Mouse (Mus musculus) hindbrain, embryonic 16.5 days (tissue): Measurements from ENCODE around the gene Rnf10. TPM values are rescaled to one million over a fixed set of nuclear protein-coding genes. Genes with fewer than 3 reads are reported as not detected.

Experiments
- ATAC-seq: fragments of 200-750 bp; cut with Nextera tagmentation; 2 replicates; pipeline ENCODE4 v1.8.0; 2017; ENCODE audit warnings: moderate TSS enrichment, moderate library complexity
- H3K27ac ChIP-seq: fragments of 300-500 bp; sonication (generic); 2 replicates; pipeline ENCODE4 v1.5.1; 2014; ENCODE audit warnings: low read depth, mild to moderate bottlenecking, control low read depth, low read length, moderate library complexity
- H3K27me3 ChIP-seq: fragments of 300-500 bp; sonication (generic); replicated peaks from 2 replicates; pipeline ENCODE4 v1.6.1; 2014; ENCODE audit warnings: low read length; ENCODE audit not compliant: control insufficient read depth, insufficient read depth
- H3K36me3 ChIP-seq: fragments of 300-500 bp; sonication (generic); 2 replicates; pipeline ENCODE4 v1.6.1; 2014; ENCODE audit warnings: mild to moderate bottlenecking, low read length, moderate library complexity, mixed read lengths; ENCODE audit not compliant: control insufficient read depth, insufficient read depth
- H3K4me1 ChIP-seq: fragments of 300-500 bp; sonication (generic); 2 replicates; pipeline ENCODE4 v1.6.1; 2014; ENCODE audit warnings: low read depth, low read length; ENCODE audit not compliant: control insufficient read depth, insufficient read depth
- H3K4me2 ChIP-seq: fragments of 300-500 bp; sonication (generic); 2 replicates; pipeline ENCODE4 v1.6.1; 2014; ENCODE audit warnings: mild to moderate bottlenecking, low read length, control low read depth, moderate library complexity
- H3K4me3 ChIP-seq: fragments of 300-500 bp; sonication (generic); 2 replicates; pipeline ENCODE4 v1.5.1; 2014; ENCODE audit warnings: mild to moderate bottlenecking, low read length, control low read depth, moderate library complexity
- H3K9ac ChIP-seq: fragments of 300-500 bp; sonication (generic); 2 replicates; pipeline ENCODE4 v1.6.1; 2014; ENCODE audit warnings: low read depth, mild to moderate bottlenecking, control low read depth, low read length, moderate library complexity
- H3K9me3 ChIP-seq: fragments of 300-500 bp; sonication (generic); 2 replicates; pipeline ENCODE4 v1.6.1; 2014; ENCODE audit warnings: mild to moderate bottlenecking, low read length, moderate library complexity; ENCODE audit not compliant: control insufficient read depth
- WGBS: fragments of 180-500 bp; shearing (Covaris S2); extraction: QIAGEN DNeasy Blood & Tissue Kit; methylation state at CpG from one replicate; pipeline ENCODE4 v1.1.7; 2014; 5-methylcytosine and 5-hydroxymethylcytosine counted together
- polyA plus RNA-seq: library from polyadenylated mRNA; unstranded; fragments of >200 nt; fragmentation: Nextera tagmentation; extraction: Ambion mirVana; gene quantifications from 2 replicates; pipeline ENCODE4 v1.2.1, GENCODE M21; 2015

Rnf10 gene
- polyA plus RNA-seq, 1 experiment from 2014 or later, result 146 TPM

- Histone ChIP-seq H3K27ac (no peak overlapping the region), H3K9me3 (no peaks in the 10 kb centered on the region), H3K36me3 (0 out of 2 replicates have a peak, but pooled peaks cover 5% of the 10 kb centered on the region), H3K4me1 (peaks cover 36% of the 10 kb centered on the region), H3K9ac (no peak overlapping the region), H3K4me2 (no peak overlapping the region), H3K27me3 (no peaks in the 10 kb centered on the region), H3K4me3 (no peak overlapping the region)
- no peak for ATAC-seq
- 82% methylated on average over 3 of the region's 3 CpGs for WGBS
Observed at GRCm38 (mm10) chr5:115267469-115268045, 5.1 kb downstream of the Rnf10 start.

GRCm38 (mm10) chr5:115266787-115267468, 5.8 kb downstream of the Rnf10 start:
- no peak overlapping the region for H3K9ac ChIP-seq
- 0 out of 2 replicates have a peak, but pooled peaks cover 5% of the 10 kb centered on the region for H3K36me3 ChIP-seq
- 85% methylated on average over 8 of the region's 8 CpGs for WGBS
- no peak overlapping the region for H3K4me2 ChIP-seq
- peaks cover 36% of the 10 kb centered on the region for H3K4me1 ChIP-seq
- no peak overlapping the region for H3K4me3 ChIP-seq
- H3K27me3 ChIP-seq, result no peaks in the 10 kb centered on the region
- no peak overlapping the region for H3K27ac ChIP-seq
- ATAC-seq, result no peak
- no peaks in the 10 kb centered on the region for H3K9me3 ChIP-seq

GRCm38 (mm10) chr5:115266340-115266739, 6.4 kb downstream of the Rnf10 start:
- 84% methylated on average over 5 of the region's 5 CpGs for WGBS
- ATAC-seq, result no peak
- no peak overlapping the region for H3K27ac ChIP-seq
- no peak overlapping the region for H3K9ac ChIP-seq
- no peaks in the 10 kb centered on the region for H3K27me3 ChIP-seq
- H3K4me2 ChIP-seq, result no peak overlapping the region
- H3K4me1 ChIP-seq, result peaks cover 35% of the 10 kb centered on the region
- H3K9me3 ChIP-seq, result no peaks in the 10 kb centered on the region
- 0 out of 2 replicates have a peak, but pooled peaks cover 5% of the 10 kb centered on the region for H3K36me3 ChIP-seq
- no peak overlapping the region for H3K4me3 ChIP-seq

- H3K4me2 ChIP-seq, result no peak overlapping the region
- no peak overlapping the region for H3K27ac ChIP-seq
- peaks cover 12% of the 10 kb centered on the region for H3K36me3 ChIP-seq
- WGBS, result 87% methylated on average over 14 of the region's 14 CpGs
- H3K4me3 ChIP-seq, result no peak overlapping the region
- H3K9me3 ChIP-seq, result no peaks in the 10 kb centered on the region
- peaks cover 10% of the 10 kb centered on the region for H3K4me1 ChIP-seq
- ATAC-seq, result no peak
- H3K27me3 ChIP-seq, result no peaks in the 10 kb centered on the region
- H3K9ac ChIP-seq, result no peak overlapping the region
Observed at GRCm38 (mm10) chr5:115262502-115263291, 10.0 kb downstream of the Rnf10 start.

GRCm38 (mm10) chr5:115261880-115262279, 10.8 kb downstream of the Rnf10 start:
- no peak for ATAC-seq
- Histone ChIP-seq H3K4me1 (peaks cover 7% of the 10 kb centered on the region), H3K4me2 (no peak overlapping the region), H3K9me3 (no peaks in the 10 kb centered on the region), H3K36me3 (peaks cover 17% of the 10 kb centered on the region), H3K4me3 (no peak overlapping the region), H3K27ac (no peak overlapping the region), H3K27me3 (no peaks in the 10 kb centered on the region), H3K9ac (no peak overlapping the region)
- 80% methylated on average over 1 of the region's 1 CpGs for WGBS

GRCm38 (mm10) chr5:115261141-115261540, 11.6 kb downstream of the Rnf10 start:
- Histone ChIP-seq H3K4me1 (peaks cover 4% of the 10 kb centered on the region), H3K4me3 (no peak overlapping the region), H3K27me3 (no peaks in the 10 kb centered on the region), H3K4me2 (no peak overlapping the region), H3K9ac (no peak overlapping the region), H3K27ac (no peak overlapping the region), H3K36me3 (peaks cover 25% of the 10 kb centered on the region), H3K9me3 (no peaks in the 10 kb centered on the region)
- WGBS, result 85% methylated on average over 8 of the region's 8 CpGs
- ATAC-seq, result no peak

GRCm38 (mm10) chr5:115260356-115260755, 12.3 kb downstream of the Rnf10 start:
- H3K9ac ChIP-seq, result no peak overlapping the region
- H3K27ac ChIP-seq, result no peak overlapping the region
- H3K4me1 ChIP-seq, result no peaks in the 10 kb centered on the region
- H3K9me3 ChIP-seq, result no peaks in the 10 kb centered on the region
- H3K4me3 ChIP-seq, result no peak overlapping the region
- ATAC-seq, result no peak
- H3K36me3 ChIP-seq, result peaks cover 27% of the 10 kb centered on the region
- H3K4me2 ChIP-seq, result no peak overlapping the region
- no peaks in the 10 kb centered on the region for H3K27me3 ChIP-seq
- 84% methylated on average over 6 of the region's 6 CpGs for WGBS

GRCm38 (mm10) chr5:115256909-115257546, 15.7 kb downstream of the Rnf10 start:
- Histone ChIP-seq H3K4me2 (no peak overlapping the region), H3K4me1 (no peaks in the 10 kb centered on the region), H3K9me3 (no peaks in the 10 kb centered on the region), H3K4me3 (no peak overlapping the region), H3K9ac (no peak overlapping the region), H3K36me3 (peaks cover 29% of the 10 kb centered on the region), H3K27ac (no peak overlapping the region), H3K27me3 (no peaks in the 10 kb centered on the region)
- ATAC-seq, result no peak
- 93% methylated on average over 10 of the region's 10 CpGs for WGBS

- no peak overlapping the region for H3K9ac ChIP-seq
- H3K36me3 ChIP-seq, result peaks cover 40% of the 10 kb centered on the region
- no peak overlapping the region for H3K27ac ChIP-seq
- no peaks in the 10 kb centered on the region for H3K9me3 ChIP-seq
- H3K27me3 ChIP-seq, result no peaks in the 10 kb centered on the region
- H3K4me2 ChIP-seq, result no peak overlapping the region
- no peaks in the 10 kb centered on the region for H3K4me1 ChIP-seq
- ATAC-seq, result no peak
- no peak overlapping the region for H3K4me3 ChIP-seq
- WGBS, result 80% methylated on average over 1 of the region's 1 CpGs
Observed at GRCm38 (mm10) chr5:115255472-115255871, 17.2 kb downstream of the Rnf10 start.
